Mouse (Mus musculus) myocyte (in vitro differentiated cells): ENCODE measurements around the gene Zbtb42. TPM values are rescaled to one million over a fixed set of nuclear protein-coding genes. Genes with fewer than 3 reads are reported as not detected.

Source experiments
- H3K27me3 ChIP-seq: one replicate; pipeline ENCODE4 v1.6.1; 2011; ENCODE audit not compliant: control insufficient read depth, insufficient read depth, insufficient read length
- H3K36me3 ChIP-seq: one replicate; pipeline ENCODE4 v1.6.1; 2011; ENCODE audit not compliant: control insufficient read depth, insufficient read depth
- H3K4me2 ChIP-seq: one replicate; pipeline ENCODE4 v1.6.1; 2011; ENCODE audit warnings: low read depth, control low read depth
- H3K4me3 ChIP-seq: one replicate; pipeline ENCODE4 v1.5.1; 2011; ENCODE audit warnings: mild to moderate bottlenecking, control low read depth, moderate library complexity
- H3K79me2 ChIP-seq: one replicate; pipeline ENCODE4 v1.6.1; 2011; ENCODE audit not compliant: control insufficient read depth, insufficient read depth
- H3ac ChIP-seq: one replicate; pipeline ENCODE4 v1.6.1; 2011; ENCODE audit not compliant: control insufficient read depth, insufficient read length
- CEBPB ChIP-seq: IDR thresholded peaks from 2 replicates; pipeline ENCODE4 v1.6.1; 2011; ENCODE audit warnings: mild to moderate bottlenecking, moderate library complexity; ENCODE audit not compliant: poor library complexity, insufficient read depth, severe bottlenecking
- E2F4 ChIP-seq: IDR thresholded peaks from one replicate; pipeline ENCODE4 v1.6.1; 2011; ENCODE audit warnings: mild to moderate bottlenecking, control low read depth, moderate library complexity; ENCODE audit not compliant: insufficient read depth
- MAX ChIP-seq: IDR thresholded peaks from one replicate; pipeline ENCODE4 v1.6.1; 2011; ENCODE audit warnings: low read depth, mild to moderate bottlenecking, control low read depth
- MYOD1 ChIP-seq, 3 experiments: IDR thresholded peaks; one replicate each; pipeline ENCODE4 v1.6.1; 2011; ENCODE audit warnings: control low read depth in 2 of 3, low read depth in 2 of 3, mild to moderate bottlenecking in 2 of 3, moderate library complexity in 1 of 3; ENCODE audit not compliant: insufficient read length in 2 of 3, control insufficient read depth in 1 of 3
- MYOG ChIP-seq, 3 experiments: IDR thresholded peaks; one replicate each; pipeline ENCODE4 v1.6.1; 2011; ENCODE audit warnings: control low read depth in 2 of 3, low read depth in 2 of 3, mild to moderate bottlenecking in 2 of 3; ENCODE audit not compliant: insufficient read length in 2 of 3, control insufficient read depth in 1 of 3, insufficient read depth in 1 of 3
- POLR2A ChIP-seq: IDR thresholded peaks from one replicate; pipeline ENCODE4 v1.6.1; 2011; ENCODE audit warnings: low read depth, mild to moderate bottlenecking, control low read depth, moderate library complexity; ENCODE audit not compliant: insufficient read length
- POLR2AphosphoS2 ChIP-seq: IDR thresholded peaks from one replicate; pipeline ENCODE4 v1.6.1; 2011; ENCODE audit warnings: low read depth, control low read depth; ENCODE audit not compliant: insufficient read length
- REST ChIP-seq: IDR thresholded peaks from one replicate; pipeline ENCODE4 v1.6.1; 2011; ENCODE audit warnings: mild to moderate bottlenecking, control low read depth, moderate library complexity; ENCODE audit not compliant: insufficient read depth, insufficient read length
- SRF ChIP-seq: IDR thresholded peaks from one replicate; pipeline ENCODE4 v1.6.1; 2011; ENCODE audit warnings: low read depth; ENCODE audit not compliant: control insufficient read depth, insufficient read length
- TCF12 ChIP-seq: IDR thresholded peaks from one replicate; pipeline ENCODE4 v1.6.1; 2011; ENCODE audit warnings: mild to moderate bottlenecking, control low read depth; ENCODE audit not compliant: poor library complexity, insufficient read depth, severe bottlenecking
- TCF3 ChIP-seq: IDR thresholded peaks from one replicate; pipeline ENCODE4 v1.6.1; 2011; ENCODE audit warnings: low read depth, control low read depth; ENCODE audit not compliant: insufficient read length
- USF1 ChIP-seq: IDR thresholded peaks from one replicate; pipeline ENCODE4 v1.6.1; 2011; ENCODE audit warnings: low read depth, mild to moderate bottlenecking, control low read depth, moderate library complexity
- polyA plus RNA-seq: library from polyadenylated mRNA; unstranded; fragments of >200 nt; fragmentation: generic; extraction: Trizol; gene quantifications from one replicate; pipeline ENCODE4 v1.2.1, GENCODE M21; 2012; ENCODE audit warnings: missing spikeins

The Zbtb42 gene
- polyA plus RNA-seq, 1 experiment, result 4.4 TPM

DNA sequence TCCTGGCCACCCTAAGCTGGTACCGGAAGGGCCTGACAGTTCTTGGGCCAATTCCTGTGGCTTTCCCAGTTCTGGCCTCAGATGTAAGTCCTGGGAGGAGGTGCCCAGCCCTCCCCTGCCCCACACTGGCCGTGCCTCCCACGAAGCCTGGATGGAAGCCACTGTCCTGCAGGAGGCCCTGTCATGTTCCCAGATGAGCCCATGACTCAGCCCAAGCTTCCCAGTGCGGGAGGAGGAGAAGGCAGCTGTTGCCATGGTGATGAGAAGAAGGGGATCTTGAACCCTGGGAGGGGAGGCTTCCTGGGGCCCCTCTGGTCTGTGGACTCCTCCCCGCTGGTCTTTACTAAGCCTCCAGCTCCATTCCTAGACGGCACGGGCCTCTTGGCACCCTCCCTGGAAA, 4.7 kb downstream of the Zbtb42 start:
- Histone ChIP-seq H3ac (no peak overlapping the region), H3K4me2 (no peak overlapping the region), H3K79me2 (no peaks in the 10 kb centered on the region), H3K36me3 (no peaks in the 10 kb centered on the region), H3K4me3 (no peak overlapping the region), H3K27me3 (no peaks in the 10 kb centered on the region)
- no peak for TF ChIP-seq USF1
- TF ChIP-seq TCF3, result no peak
- TF ChIP-seq POLR2AphosphoS2, result no peak
- peak in 1 of 3 experiments; percentile 5 for TF ChIP-seq MYOD1 (IDR thresholded peaks at IDR 0.05; ENCODE audit: control insufficient read depth in 1 of 3, insufficient read length in 2 of 3, low read depth in 2 of 3)
- TF ChIP-seq REST, result no peak
- TF ChIP-seq POLR2A, result no peak

DNA sequence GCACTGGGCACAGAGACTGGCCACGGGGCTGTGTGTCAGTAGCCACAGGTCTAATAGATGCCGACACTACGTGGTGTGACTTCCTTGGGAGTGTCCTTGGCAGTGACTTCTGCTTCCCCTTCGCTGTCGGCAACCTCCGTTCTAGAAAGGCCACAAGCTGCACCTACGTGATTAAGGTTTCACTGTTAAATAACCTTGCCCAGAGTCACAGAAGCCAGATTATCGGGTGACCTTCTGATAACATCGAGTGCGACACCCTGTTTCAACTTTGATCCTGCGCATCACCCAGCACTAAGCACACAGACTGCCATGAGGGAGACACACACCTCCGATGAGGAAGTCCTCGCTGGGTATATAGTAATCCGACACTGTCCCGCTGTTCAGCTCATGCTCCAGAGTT, 9.8 kb downstream of the Zbtb42 start:
- Histone ChIP-seq H3K4me2 (peak overlapping the region; percentile 12), H3K27me3 (no peaks in the 10 kb centered on the region), H3K36me3 (no peaks in the 10 kb centered on the region), H3K4me3 (no peak overlapping the region), H3K79me2 (peaks cover 3% of the 10 kb centered on the region), H3ac (no peak overlapping the region)
- TF ChIP-seq POLR2A (no peak), CEBPB (no peak)

DNA sequence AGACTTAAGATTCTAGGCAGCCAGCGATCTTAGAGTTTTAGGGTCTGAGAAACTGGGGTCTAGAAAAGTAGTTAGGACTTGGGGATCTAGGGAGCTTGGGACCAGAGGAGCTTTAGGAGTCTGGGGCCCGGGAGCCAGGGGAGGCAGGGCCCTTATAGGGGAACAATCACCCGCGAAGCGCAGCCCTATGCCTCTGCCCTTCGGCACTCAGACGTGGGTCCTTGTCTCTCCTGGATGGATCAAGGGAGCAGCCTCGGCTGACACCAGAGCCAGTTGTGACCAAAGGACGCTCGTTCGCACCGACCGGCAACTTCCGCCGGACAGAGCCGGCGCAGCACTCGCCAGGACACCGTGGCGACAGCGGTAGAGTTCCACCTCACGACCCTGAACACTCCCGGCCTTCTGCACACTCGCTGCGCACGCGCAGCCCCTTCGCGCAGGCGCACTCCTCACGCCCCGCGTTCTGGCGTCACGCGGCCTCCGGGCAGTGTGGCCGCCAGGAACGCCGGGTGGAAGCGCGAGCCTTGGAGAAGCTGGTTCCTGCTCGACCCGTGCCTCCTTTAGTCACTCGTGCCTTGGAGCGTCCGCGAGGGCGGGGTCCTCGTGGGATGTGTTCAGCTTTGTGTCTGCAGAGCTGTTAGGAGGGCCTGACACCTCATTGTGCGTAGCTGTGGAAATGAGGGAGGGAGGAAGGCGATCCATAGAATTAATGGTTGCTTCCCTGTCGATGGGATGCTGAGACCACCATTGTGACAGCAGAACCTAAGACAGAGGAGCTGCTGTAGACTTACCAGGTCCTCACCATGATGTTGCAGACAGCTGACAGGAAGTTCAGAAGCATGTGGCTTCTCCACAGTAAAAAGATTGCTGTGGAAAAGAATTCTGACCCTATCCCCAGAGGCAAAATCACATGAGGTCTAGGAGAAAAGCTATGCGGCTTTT, 14.8 kb downstream of the Zbtb42 start:
- Histone ChIP-seq H3K4me2 (peak overlapping the region; percentile 99), H3K79me2 (peaks cover 3% of the 10 kb centered on the region), H3K4me3 (peak overlapping the region; percentile 81), H3K36me3 (no peaks in the 10 kb centered on the region), H3ac (peak overlapping the region; percentile 50), H3K27me3 (no peaks in the 10 kb centered on the region)
- peak; percentile 24 for TF ChIP-seq SRF
- TF ChIP-seq MYOD1 (IDR thresholded peaks at IDR 0.05; ENCODE audit: control insufficient read depth in 1 of 3, insufficient read length in 2 of 3, low read depth in 2 of 3), result peak in 1 of 3 experiments; percentile 47
- TF ChIP-seq TCF12, result no peak
- TF ChIP-seq MYOG (IDR thresholded peaks at IDR 0.05; ENCODE audit: control insufficient read depth in 1 of 3, insufficient read depth in 1 of 3, insufficient read length in 2 of 3, low read depth in 2 of 3), result peak in 1 of 3 experiments; percentile 55
- peak; percentile 77 for TF ChIP-seq USF1
- no peak for TF ChIP-seq CEBPB
- peak; percentile 100 for TF ChIP-seq POLR2A
- no peak for TF ChIP-seq TCF3
- peak; percentile 24 for TF ChIP-seq MAX
- TF ChIP-seq E2F4, result no peak
- peak; percentile 99 for TF ChIP-seq POLR2AphosphoS2
- TF ChIP-seq REST, result peak; percentile 0

DNA sequence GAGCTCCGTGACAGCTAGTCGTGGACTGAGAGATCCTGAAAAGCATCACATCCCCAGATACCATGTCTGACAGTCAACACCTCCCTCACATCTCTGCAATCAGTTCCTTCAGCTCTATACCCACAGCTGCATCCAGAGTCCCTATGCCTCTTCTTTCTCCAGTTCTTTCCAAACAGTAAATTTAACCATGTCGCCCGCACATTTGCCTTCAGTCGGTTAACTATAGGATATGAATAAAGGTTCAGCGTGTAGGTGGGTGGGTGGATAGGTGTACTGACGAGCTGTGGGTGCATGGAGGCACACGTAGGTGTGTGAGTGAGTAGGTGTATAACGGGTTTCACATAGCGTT, 15.5 kb downstream of the Zbtb42 start:
- Histone ChIP-seq H3K79me2 (peaks cover 3% of the 10 kb centered on the region), H3K36me3 (no peaks in the 10 kb centered on the region), H3K27me3 (no peaks in the 10 kb centered on the region), H3ac (peak overlapping the region; percentile 50), H3K4me3 (peak overlapping the region; percentile 81), H3K4me2 (peak overlapping the region; percentile 99)
- TF ChIP-seq CEBPB, result no peak
- no peak for TF ChIP-seq USF1
- no peak for TF ChIP-seq MAX
- TF ChIP-seq POLR2A, result no peak
- no peak for TF ChIP-seq SRF

DNA sequence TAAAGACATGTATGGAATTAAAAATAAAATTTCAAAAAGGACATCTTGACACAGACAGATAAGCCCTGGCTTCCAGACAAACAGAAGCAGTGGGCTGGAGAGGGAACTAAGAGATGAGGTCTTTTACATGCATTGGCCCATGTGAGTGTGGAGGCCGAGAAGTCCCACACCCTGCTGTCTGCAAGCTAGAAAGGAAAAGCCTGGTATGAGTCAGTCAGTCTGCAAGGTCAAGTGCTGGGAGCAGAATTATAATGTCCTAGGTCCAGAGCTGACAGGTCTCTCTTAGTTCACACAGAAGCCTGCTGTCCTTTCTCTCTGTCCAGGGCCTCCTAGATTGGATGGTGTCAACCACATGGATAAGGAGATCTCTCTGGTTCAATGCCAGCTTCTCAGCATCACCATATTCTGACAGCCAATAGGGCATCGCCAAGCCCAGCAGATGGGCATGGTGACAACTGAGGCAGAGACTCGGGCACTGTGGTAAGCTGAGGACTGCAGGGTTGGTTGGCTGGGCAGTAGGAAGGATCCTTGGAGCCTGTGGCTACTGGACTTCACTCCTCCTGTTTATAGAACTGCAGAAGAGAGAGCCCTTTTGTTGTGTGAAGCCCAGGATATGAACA, 18.3 kb downstream of the Zbtb42 start:
- H3K36me3 ChIP-seq, result no peaks in the 10 kb centered on the region
- H3K4me2 ChIP-seq, result no peak overlapping the region
- TF ChIP-seq CEBPB (no peak), SRF (no peak), REST (no peak), POLR2A (no peak), TCF12 (no peak), MAX (no peak), MYOD1 (IDR thresholded peaks at IDR 0.05; ENCODE audit: control insufficient read depth in 1 of 3, insufficient read length in 2 of 3, low read depth in 2 of 3) (no peak), E2F4 (no peak), TCF3 (no peak), USF1 (no peak), MYOG (IDR thresholded peaks at IDR 0.05; ENCODE audit: control insufficient read depth in 1 of 3, insufficient read depth in 1 of 3, insufficient read length in 2 of 3, low read depth in 2 of 3) (no peak), POLR2AphosphoS2 (no peak)
- peaks cover 3% of the 10 kb centered on the region for H3K79me2 ChIP-seq
- H3K4me3 ChIP-seq, result no peak overlapping the region
- no peak overlapping the region for H3ac ChIP-seq
- H3K27me3 ChIP-seq, result no peaks in the 10 kb centered on the region
